Mouse (Mus musculus): ENCODE measurements around the gene Tmem246. TPM values are rescaled to one million over a fixed set of nuclear protein-coding genes. Genes with fewer than 3 reads are reported as not detected.

Tmem246 gene
- polyA plus RNA-seq, 1 experiment from 2014 or later = not detected

DNA sequence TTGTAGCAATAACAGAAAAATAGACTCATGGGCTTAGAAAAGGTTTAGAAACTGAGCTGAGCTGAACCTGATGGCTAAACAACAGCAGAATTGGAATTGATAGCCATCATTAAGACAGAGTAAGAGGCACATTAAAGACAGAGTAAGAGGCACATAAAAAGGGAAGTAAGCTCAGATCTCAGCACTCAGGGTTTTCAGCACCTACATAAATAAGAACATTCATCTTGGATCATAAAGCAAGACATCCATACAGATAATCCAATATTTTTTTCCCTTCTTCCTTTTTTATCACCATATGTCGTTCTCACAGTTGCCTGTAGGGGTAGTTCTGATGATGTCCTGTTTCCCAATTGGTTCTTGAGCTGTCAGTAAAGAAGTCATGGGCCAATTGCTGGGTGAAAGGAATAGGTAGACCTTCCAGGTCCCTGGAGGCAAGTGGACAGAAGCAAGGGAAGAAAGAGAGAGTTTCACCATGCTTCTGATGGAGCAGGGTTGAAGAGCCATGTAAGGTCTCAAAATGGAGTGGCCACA is 6.4 kb upstream of the Tmem246 start:
- H3K36me3 ChIP-seq (ENCODE audit: inconsistent target) = no peaks in the 10 kb centered on the region
- WGBS (ENCODE audit: missing documents) = 40% methylated on average over 1 of the region's 1 CpGs
- no peaks in the 10 kb centered on the region for H3K79me2 ChIP-seq (ENCODE audit: inconsistent target)
- H3K4me3 ChIP-seq (ENCODE audit: inconsistent target) = no peak overlapping the region
- no peak overlapping the region for H3K27ac ChIP-seq

DNA sequence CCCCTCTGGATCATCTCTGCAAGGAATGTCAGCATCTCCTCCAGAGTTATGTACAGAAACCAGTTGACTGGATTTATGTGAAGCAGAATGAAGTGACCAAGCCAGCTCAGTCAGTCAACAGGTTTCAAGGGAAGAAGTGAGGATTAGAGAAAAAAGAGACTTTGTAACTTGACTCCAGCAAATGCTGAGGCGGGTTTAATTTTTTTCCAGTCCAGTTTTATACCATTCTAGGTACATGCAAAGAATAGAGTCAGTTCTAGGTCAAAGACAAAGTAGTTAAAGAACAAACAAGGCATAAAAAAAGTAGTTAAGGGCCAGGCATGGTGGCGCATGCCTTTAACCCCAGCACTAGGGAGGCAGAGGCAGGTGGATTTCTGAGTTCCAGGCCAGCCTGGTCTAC is 5.5 kb upstream of the Tmem246 start:
- no peak overlapping the region for H3K4me3 ChIP-seq (ENCODE audit: inconsistent target)
- H3K27ac ChIP-seq = no peak overlapping the region
- no peaks in the 10 kb centered on the region for H3K36me3 ChIP-seq (ENCODE audit: inconsistent target)
- 93% methylated on average over 2 of the region's 2 CpGs for WGBS (ENCODE audit: missing documents)
- H3K79me2 ChIP-seq (ENCODE audit: inconsistent target) = no peaks in the 10 kb centered on the region

- Histone ChIP-seq H3K36me3 (ENCODE audit: inconsistent target) (no peaks in the 10 kb centered on the region), H3K27ac (no peak overlapping the region), H3K4me3 (ENCODE audit: inconsistent target) (no peak overlapping the region), H3K79me2 (ENCODE audit: inconsistent target) (no peaks in the 10 kb centered on the region)
- 4% methylated on average over 20 of the region's 20 CpGs for WGBS (ENCODE audit: missing documents)
These were observed 862 bp downstream of the Tmem246 start for GRCm38 (mm10) chr4:49596846-49597182.

DNA sequence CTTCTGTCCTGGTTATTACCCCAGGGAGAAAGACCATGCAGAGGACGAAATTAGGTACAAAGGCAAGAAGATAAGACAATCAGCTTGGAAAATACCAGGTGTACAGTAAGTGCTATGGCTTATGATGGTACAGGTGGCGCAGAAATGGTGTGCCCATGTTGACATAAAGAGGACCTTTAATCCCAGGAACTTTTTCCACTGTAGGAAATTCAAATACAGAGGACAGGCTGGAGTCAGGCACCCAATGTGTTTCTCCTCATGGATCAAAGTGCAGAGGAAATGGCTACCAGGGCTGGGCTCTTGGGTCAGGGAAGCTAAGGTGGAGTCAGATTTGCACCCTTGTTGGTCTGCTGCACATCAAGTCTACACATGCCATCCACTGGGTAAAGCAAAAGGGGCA is 7.5 kb downstream of the Tmem246 start:
- Histone ChIP-seq H3K27ac (no peak overlapping the region), H3K79me2 (ENCODE audit: inconsistent target) (no peaks in the 10 kb centered on the region), H3K4me3 (ENCODE audit: inconsistent target) (no peak overlapping the region), H3K36me3 (ENCODE audit: inconsistent target) (no peaks in the 10 kb centered on the region)
- 74% methylated on average over 2 of the region's 2 CpGs for WGBS (ENCODE audit: missing documents)

GRCm38 (mm10) chr4:49586811-49587210 is 10.9 kb downstream of the Tmem246 start:
- Histone ChIP-seq H3K4me3 (ENCODE audit: inconsistent target) (no peak overlapping the region), H3K27ac (no peak overlapping the region), H3K36me3 (ENCODE audit: inconsistent target) (no peaks in the 10 kb centered on the region), H3K79me2 (ENCODE audit: inconsistent target) (no peaks in the 10 kb centered on the region)
- WGBS (ENCODE audit: missing documents) = 88% methylated on average over 10 of the region's 10 CpGs

DNA sequence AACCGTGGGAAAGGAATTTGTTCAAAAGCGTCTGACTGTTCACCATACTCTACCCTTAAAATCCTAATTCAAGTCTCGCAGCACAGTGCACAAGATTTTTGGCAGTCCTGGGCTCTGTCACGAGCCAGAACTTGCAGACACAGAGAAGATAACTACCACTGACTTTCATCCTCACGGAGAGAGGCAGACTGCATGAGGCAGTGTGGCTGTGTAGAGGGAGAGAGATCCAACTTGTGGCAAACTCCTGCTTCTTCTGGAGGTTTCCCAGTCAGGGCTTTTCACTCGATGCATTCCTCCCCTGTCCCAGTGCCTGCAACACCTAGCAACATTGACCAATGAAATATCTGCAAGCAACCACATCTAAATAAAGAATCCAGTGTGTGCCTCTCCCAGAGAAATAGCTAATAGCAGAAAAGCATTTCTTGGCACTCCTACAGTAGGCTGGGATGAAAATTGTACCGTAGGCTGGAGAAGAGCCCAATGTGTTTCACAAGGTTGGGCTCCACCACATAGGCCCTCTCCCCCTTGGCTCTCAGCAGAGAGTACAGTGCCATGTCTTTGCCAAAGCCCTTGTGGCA is 12.1 kb downstream of the Tmem246 start:
- WGBS (ENCODE audit: missing documents) = 84% methylated on average over 7 of the region's 7 CpGs
- Histone ChIP-seq H3K27ac (no peak overlapping the region), H3K79me2 (ENCODE audit: inconsistent target) (no peaks in the 10 kb centered on the region), H3K36me3 (ENCODE audit: inconsistent target) (no peaks in the 10 kb centered on the region), H3K4me3 (ENCODE audit: inconsistent target) (no peak overlapping the region)

GRCm38 (mm10) chr4:49583965-49584831 is 13.5 kb downstream of the Tmem246 start:
- WGBS (ENCODE audit: missing documents) = 69% methylated on average over 14 of the region's 14 CpGs

DNA sequence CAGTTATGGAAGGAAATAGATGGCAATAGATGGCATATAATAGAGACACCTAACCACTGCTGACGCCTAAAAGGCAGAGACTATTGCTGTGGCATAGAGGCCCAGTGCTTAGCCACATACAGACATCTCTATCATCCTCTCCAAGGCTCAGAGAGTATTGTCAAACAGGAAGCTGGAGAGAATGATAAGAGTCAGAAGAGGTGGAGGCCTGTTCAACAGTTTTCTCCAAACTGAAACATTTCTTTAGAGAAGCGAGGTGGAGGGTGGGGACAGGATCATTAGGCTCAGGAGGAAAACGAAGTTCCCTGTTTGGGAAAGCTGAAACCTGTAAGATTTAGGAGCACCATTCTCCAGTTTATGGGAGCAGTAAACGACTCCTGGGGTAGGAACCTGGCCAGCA is 16.4 kb downstream of the Tmem246 start:
- H3K36me3 ChIP-seq (ENCODE audit: inconsistent target) = no peaks in the 10 kb centered on the region

More at GRCm38 (mm10) chr4:49583965-49584831, 13.5 kb downstream of the Tmem246 start:
- no peak overlapping the region for H3K4me3 ChIP-seq (ENCODE audit: inconsistent target)
- H3K36me3 ChIP-seq (ENCODE audit: inconsistent target) = no peaks in the 10 kb centered on the region
- H3K79me2 ChIP-seq (ENCODE audit: inconsistent target) = no peaks in the 10 kb centered on the region
- no peak overlapping the region for H3K27ac ChIP-seq

DNA sequence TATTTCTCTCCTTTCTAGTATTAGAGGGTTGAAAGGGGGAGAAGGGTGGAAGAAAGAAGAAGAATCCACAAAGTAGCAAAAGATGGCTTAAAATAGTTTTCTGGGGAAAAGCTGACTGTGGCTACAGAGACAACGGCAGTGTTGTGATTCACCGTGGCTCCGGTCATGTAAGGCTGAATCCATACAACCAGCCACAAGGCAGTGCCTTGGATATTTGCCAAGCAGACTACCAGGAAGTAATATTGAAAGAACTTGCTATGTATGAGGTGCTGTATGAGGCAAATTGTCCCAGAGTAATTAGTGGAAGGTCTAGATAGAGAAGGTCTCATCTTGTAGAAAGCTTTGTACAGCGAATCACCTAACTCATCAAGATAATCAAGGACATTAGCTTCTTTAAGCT is 25.5 kb downstream of the Tmem246 start:
- H3K79me2 ChIP-seq (ENCODE audit: inconsistent target) = no peaks in the 10 kb centered on the region
- no peaks in the 10 kb centered on the region for H3K36me3 ChIP-seq (ENCODE audit: inconsistent target)
- no peak overlapping the region for H3K4me3 ChIP-seq (ENCODE audit: inconsistent target)
- 92% methylated on average over 4 of the region's 4 CpGs for WGBS (ENCODE audit: missing documents)
- no peak overlapping the region for H3K27ac ChIP-seq

More for the DNA sequence above, 16.4 kb downstream of the Tmem246 start:
- WGBS (ENCODE audit: missing documents) = 35% methylated on average over 4 of the region's 4 CpGs
- Histone ChIP-seq H3K79me2 (ENCODE audit: inconsistent target) (no peaks in the 10 kb centered on the region), H3K4me3 (ENCODE audit: inconsistent target) (no peak overlapping the region), H3K27ac (no peak overlapping the region)

DNA sequence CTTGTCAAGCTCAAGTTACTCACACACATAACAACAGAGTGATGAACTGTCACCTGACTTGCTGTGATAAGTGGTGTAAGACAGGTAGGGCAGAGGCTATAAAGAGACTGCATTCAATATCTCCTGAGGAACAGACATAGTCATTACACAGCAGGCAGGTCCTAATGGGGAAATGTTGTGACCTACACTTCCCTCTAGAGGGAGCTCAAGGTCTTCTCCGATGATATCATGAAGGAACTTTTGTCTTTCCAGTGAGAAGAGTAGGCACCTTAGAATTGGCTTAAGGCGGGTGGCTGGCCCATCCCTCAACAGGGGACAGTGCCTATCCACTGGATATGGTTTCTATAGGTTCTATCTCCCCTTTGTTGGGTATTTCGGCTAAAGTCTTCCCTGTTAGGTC is 30.1 kb downstream of the Tmem246 start:
- Histone ChIP-seq H3K36me3 (ENCODE audit: inconsistent target) (no peaks in the 10 kb centered on the region), H3K27ac (no peak overlapping the region), H3K79me2 (ENCODE audit: inconsistent target) (no peaks in the 10 kb centered on the region), H3K4me3 (ENCODE audit: inconsistent target) (no peak overlapping the region)
- WGBS (ENCODE audit: missing documents) = 23% methylated on average over 3 of the region's 3 CpGs

DNA sequence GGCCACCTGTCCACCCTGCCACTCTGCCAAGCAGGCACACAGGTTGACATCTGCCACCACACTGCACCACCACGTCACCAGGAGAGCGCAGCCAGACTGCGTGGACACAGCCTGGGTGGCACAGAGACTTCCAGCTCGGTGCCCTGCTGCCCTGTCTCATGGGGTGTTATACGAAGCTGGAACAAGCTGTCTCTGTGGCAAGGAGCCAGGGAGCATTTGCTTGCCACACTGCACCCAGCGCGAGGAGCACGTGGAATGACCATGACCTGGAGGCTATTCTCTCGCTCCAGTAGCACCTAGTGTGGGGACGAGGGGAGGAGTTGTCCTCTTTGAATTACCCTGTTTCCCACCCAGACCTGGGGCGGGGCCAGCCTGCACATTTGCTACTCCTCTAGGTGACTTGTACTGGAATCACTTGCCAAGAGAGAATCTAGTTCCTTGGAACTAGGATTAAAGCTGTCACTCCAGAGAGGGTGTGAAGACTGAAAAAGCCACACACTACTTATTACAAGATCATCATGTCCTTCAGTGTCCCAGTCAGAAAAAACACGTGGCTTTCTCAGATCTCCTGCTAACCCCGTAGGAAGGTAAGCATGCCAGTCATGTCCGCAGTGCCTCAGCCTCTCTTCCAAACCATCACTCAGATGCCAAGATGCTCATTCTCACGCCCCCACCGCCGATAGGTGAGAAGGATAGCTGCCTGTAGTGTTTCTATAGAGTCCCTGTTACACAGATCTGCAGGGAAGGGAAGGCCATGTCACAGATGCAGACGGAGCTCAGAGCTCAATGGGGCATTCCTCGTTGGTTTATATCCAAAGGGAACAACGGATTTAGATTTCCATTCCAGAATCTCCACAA is 37.5 kb downstream of the Tmem246 start:
- Histone ChIP-seq H3K27ac (no peak overlapping the region), H3K36me3 (ENCODE audit: inconsistent target) (no peaks in the 10 kb centered on the region), H3K79me2 (ENCODE audit: inconsistent target) (no peaks in the 10 kb centered on the region), H3K4me3 (ENCODE audit: inconsistent target) (no peak overlapping the region)
- 80% methylated on average over 20 of the region's 20 CpGs for WGBS (ENCODE audit: missing documents)

DNA sequence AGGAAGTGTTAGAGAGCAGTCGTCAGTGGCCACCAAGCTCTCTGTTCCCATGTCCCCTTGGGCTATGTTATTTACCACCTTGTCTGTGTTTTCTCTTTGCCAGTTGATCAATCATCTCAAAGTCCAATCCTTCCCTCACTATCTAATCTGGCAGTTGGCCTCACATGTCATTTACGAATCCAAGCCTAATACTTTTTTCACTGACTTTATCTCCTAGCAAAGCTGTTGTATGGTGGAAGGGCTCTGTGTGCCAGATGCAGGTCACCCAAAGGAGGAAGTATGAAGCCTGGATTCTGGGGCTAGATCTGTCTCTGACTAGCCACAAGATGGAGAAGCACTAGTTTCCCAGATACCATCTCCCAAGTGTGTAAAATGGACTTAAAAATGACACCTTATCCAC is 39.5 kb downstream of the Tmem246 start:
- H3K27ac ChIP-seq = no peak overlapping the region
- H3K79me2 ChIP-seq (ENCODE audit: inconsistent target) = no peaks in the 10 kb centered on the region
- 58% methylated on average over 2 of the region's 2 CpGs for WGBS (ENCODE audit: missing documents)
- no peaks in the 10 kb centered on the region for H3K36me3 ChIP-seq (ENCODE audit: inconsistent target)
- H3K4me3 ChIP-seq (ENCODE audit: inconsistent target) = no peak overlapping the region

DNA sequence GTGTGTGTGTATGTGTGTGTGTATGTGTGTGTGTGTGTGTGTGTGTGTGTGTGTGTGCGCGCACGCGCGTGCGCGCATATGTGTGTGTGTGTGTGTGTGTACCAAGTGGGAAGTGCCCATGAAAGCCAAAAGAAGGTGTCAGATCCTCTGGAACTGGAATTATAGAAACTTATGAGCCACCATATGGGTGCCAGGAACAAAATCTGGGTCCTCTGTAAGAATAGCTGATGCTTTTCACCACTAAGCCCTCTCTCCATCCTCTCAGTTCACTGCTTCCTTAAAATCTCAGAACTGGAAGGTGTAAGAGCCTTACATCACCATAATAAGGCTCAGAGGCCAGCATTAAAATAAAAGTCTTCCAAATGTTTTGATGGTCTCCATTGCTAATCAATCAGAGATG is 40.3 kb downstream of the Tmem246 start:
- no peak overlapping the region for H3K4me3 ChIP-seq (ENCODE audit: inconsistent target)
- H3K79me2 ChIP-seq (ENCODE audit: inconsistent target) = no peaks in the 10 kb centered on the region
- no peaks in the 10 kb centered on the region for H3K36me3 ChIP-seq (ENCODE audit: inconsistent target)
- H3K27ac ChIP-seq = no peak overlapping the region
- WGBS (ENCODE audit: missing documents) = no CpG with 5 or more reads among the region's 7 CpGs

GRCm38 (mm10) chr4:49553380-49553779 is 44.3 kb downstream of the Tmem246 start:
- Histone ChIP-seq H3K4me3 (ENCODE audit: inconsistent target) (no peak overlapping the region), H3K79me2 (ENCODE audit: inconsistent target) (no peaks in the 10 kb centered on the region), H3K27ac (no peak overlapping the region), H3K36me3 (ENCODE audit: inconsistent target) (no peaks in the 10 kb centered on the region)
- 91% methylated on average over 5 of the region's 5 CpGs for WGBS (ENCODE audit: missing documents)

DNA sequence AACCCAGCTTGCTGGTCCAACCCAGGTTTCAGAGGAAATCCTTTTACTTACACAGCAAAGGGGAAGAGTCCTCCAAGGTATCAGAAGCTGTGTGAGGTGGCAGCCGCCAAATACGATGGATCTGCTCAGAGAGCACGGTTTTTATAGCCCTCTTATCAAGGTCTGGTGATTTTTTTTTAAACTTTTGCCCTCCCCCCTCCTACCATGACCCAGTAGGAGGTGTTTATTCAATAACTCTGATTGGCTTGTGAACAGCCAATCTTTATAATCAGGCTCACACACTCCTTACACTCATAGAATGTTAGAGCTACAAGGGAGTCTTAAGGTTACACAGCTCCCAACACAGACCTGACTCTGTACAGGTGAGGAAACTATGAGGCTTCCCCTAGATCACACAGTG is 48.3 kb downstream of the Tmem246 start, which contains the start of gene Aldob:
Gene Aldob, minus strand, starts transcription at position 164 of the 400 bp plus-strand sequence.
- Histone ChIP-seq H3K27ac (no peak within 1 kb of the TSS), H3K36me3 (ENCODE audit: inconsistent target) (no peaks in the 10 kb centered on the region), H3K79me2 (ENCODE audit: inconsistent target) (no peaks in the 10 kb centered on the region), H3K4me3 (ENCODE audit: inconsistent target) (no peak within 1 kb of the TSS)
- WGBS (ENCODE audit: missing documents) = 49% methylated on average over 3 of the region's 3 CpGs
